Mouse (Mus musculus): ENCODE measurements around the gene Lck.
A peak's percentile ranks its signal among the peaks of the same experiment; 100 is the strongest.
"Not testable (repeated sequence)": the region's sequence is repeated elsewhere in the genome, so short reads cannot be mapped to it uniquely, and the experiment has no call there.

The Lck gene

GRCm38 (mm10) chr4:129554512-129554911 lies 18.9 kb downstream of the Lck start:
- not testable (repeated sequence) for DNase-seq

- DNase-seq = peak; percentile 20
Observed at GRCm38 (mm10) chr4:129550295-129550694, 23.1 kb downstream of the Lck start.

DNA sequence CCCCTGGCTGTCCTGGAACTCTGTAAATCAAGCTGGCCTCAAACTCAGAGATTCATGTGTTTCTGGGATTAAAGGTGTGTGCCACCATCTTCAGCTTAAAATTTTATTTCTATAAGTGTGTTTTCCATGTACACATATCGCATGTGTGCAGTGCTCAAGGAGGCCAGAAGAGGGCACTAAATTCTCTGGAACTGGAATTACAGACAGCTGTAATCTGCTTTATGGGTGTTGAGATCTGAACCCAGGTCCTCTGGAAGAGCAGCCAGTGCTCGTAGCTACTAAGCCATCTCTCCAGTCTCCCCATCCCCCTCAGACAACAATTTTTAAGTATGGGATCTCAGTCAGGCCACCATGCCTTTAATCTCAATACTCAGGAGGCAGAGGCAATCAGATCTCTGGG lies 24.1 kb downstream of the Lck start:
- DNase-seq = peak; percentile 24

DNA sequence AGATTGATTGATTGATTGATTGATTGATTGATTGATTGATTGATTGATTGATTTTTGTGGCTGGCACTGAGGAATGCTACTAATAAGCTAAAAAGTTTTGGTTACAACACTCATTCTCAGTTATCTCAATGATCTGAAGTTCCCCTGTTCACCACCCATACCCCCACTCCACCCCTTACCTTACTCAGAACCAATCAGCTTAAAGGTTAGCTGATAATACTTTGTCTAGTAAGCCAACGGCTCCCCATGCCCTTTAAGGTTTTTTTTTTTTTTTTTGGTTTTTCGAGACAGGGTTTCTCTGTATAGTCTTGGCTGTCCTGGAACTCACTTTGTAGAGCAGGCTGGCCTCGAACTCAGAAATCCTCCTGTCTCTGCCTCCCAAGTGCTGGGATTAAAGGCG lies 25.8 kb downstream of the Lck start:
- not testable (repeated sequence) for DNase-seq

GRCm38 (mm10) chr4:129544106-129544505 lies 29.3 kb downstream of the Lck start:
- DNase-seq = no peak

DNA sequence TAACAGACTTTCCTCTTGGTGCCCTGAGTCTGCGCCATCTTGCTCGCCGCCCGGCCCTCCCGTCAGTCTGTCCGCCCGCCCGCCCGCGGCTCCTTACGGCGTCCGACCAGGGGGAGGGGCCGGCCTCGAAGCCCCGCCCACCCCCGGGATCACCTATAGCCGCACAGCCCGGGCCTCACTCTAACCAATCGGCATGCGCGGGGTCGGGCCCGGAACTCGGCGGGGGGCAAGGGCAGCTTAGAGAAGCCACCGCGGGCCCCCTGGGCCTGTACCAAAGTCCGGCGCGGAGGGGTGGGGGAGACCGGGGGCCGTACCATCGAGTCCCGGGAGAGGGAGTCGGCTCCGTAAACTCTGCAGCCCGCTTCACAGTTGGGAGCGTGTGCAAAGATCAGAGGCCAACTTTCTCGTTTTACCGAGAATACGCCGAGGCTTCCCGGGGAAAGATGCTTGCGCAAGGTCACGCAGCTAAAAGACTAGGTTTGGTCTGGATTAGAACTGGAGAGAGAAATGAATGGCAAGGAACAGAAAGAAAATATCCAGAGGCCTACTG lies 30.8 kb downstream of the Lck start, which contains the start of gene Hdac1:
Hdac1 (minus strand) TSS at position 122 of the 550 bp plus-strand sequence.
- peak; percentile 100 for DNase-seq

- peak; percentile 40 for DNase-seq
Observed at GRCm38 (mm10) chr4:129541868-129542591, 31.4 kb downstream of the Lck start.

GRCm38 (mm10) chr4:129540012-129540411 lies 33.4 kb downstream of the Lck start:
- no peak for DNase-seq

GRCm38 (mm10) chr4:129528901-129529300 lies 44.5 kb downstream of the Lck start:
- DNase-seq = not testable (repeated sequence)

DNA sequence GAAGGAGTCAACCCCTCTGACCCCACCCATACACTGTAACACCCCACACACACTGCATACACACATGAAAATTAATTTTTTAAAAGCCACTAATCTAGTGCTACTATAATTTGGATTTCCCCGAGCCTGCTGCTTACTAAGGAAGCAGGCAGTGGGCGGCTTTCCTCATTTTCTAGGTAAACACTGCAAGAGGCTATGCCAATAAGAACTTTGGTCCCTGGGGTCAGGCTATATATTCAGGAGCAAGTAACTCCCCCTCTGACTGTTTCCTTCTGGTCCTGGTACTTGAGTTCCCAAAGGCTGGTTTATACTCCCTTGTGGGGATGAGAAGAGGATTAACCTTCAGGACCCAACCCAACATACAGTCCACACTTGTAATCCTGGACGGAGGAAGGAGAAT lies 47.6 kb downstream of the Lck start:
- no peak for DNase-seq

- DNase-seq = no peak
Observed at GRCm38 (mm10) chr4:129525338-129525737, 48.1 kb downstream of the Lck start.

DNA sequence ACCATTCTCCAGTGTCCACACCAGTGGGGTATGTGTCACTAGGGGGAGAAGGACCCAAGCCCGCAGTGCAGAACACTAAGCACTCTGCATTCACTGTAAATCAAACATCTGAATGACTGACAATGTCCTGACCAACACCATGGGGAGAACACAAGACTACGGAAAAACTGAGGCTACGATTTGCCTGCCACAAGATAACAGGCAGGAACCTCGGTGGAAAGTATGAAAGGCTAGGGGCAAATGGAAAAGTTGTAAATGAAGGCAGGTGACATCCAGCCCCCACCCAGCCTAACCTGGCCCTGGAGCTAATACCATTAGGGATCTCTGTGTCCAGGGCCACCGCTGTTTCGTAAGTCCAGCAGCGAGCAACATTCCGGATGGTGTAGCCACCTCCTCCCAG lies 54.9 kb downstream of the Lck start:
- no peak for DNase-seq

DNA sequence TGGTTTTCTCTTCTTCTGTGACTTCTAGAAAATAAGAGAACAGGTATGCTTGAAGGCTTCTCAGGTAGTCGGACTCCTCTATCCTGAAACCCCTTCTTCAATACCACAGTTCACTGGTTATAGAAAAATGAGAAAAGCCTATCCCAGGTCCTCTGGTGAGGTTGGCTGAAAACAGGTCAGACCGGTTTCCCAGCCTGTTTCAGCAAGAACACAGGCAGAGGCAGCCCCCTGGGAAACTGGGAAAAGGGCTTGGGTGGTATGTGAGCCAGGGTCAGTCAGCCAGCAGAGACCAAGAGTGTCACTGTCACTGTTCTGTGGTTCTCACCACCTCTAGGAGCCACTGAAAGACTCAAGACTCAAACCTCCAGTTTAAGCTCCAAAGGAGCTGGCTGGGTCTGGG lies 56.5 kb downstream of the Lck start:
- DNase-seq = peak; percentile 36

- peak; percentile 85 for DNase-seq
Observed at GRCm38 (mm10) chr4:129514300-129514898, 59.0 kb downstream of the Lck start.

DNA sequence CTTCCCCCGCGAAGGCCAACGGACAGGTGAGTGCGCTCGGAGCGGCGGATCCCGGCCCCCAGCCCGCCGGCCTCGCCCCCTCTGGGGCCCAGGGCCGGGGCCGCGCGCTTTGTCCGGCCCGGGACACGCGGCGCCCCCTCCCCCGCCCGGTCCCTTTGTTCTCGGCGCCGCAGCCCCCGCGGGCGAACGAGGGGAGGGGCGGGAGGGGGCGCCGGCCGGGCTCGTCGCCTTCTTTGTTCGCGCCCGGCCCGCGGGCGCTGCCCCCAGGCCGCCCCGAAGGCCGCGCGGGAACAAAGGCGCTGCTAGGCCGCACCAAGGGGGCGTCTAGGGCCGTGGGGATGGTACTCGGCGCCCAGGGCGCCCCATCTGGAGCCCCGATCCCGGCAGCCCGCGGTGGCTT lies 59.5 kb downstream of the Lck start:
- DNase-seq = peak; percentile 74

GRCm38 (mm10) chr4:129513086-129513767 lies 60.2 kb downstream of the Lck start, which contains the start of gene Marcksl1:
Marcksl1 (plus strand) TSS chr4:129513581.
- peak; percentile 94 for DNase-seq

- DNase-seq = peak; percentile 63
Observed at GRCm38 (mm10) chr4:129511413-129512096, 61.9 kb downstream of the Lck start.

DNA sequence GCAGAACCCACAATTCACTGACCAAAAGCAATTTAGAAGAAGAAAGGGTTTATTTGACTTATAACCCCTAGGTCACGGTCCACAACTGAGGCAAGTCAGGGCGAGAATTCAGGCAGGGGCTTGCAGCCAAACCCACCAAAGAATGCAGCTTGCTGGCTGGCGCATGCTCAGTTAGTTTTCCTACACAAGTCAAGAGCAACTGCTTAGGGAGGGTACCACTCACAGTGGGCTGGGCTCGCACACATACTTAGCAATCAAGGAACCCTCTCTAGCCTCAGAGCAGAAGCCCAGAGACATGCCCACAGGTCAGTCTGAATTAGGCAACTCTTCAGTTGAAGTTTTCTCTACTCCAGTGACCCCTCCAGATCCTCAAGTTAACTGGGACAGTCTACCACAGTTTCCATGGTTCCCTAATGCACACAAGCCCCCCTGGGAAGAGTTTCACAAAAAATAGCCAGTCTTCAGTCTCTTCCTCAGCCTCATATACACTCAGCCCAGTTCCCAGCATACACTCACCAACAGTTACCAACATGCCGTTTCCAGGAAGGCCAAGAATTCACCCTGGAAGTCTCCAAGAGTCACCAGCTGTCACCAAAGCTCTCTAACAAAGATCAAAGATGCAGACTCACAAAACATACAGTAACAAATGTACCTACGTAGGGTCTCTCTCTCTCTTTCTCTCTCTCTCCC lies 62.6 kb downstream of the Lck start:
- peak; percentile 34 for DNase-seq

- DNase-seq = no peak
Observed at GRCm38 (mm10) chr4:129509650-129510049, 63.8 kb downstream of the Lck start.

DNA sequence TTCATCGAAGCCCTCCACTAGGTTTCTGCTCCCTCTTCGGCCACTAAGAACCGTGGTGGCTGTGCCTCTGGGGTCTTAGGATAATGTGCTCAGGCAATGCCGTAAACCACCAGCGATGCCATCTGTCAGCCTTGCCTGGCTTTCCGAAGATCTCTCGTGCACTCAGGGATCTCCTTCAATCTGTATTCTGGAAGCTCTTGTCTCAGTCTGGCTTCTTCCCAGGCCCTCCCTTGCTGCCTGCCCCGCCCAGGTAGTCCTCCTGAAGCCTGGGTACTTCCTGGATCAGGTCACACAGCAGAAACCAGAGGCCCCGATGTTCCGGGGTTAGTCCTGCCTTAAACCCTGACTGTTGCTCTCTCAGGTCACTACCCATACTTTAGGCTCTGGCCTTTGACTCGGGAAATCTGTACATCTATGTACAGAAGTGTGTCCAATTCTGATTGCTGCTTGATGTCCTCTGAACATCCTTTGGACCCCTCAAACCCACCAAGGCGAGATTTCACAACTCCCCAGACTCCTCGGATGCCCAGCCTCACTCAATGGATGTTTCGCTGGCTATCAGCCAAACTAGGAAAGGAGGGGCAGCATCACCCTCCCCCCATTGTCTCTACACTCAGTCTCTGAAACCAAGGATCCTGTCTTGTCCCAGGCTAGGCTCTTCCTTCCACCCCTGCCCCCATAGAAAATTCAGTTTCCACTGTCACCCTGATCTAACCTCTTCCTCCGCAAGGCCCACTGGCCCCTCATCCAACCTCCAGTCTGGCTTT lies 64.4 kb downstream of the Lck start:
- no peak for DNase-seq

- no peak for DNase-seq
Observed at GRCm38 (mm10) chr4:129508237-129508515, 65.3 kb downstream of the Lck start.
